8 mouse cellular contexts compared by ENCODE assay signal in the genomic region with DNA sequence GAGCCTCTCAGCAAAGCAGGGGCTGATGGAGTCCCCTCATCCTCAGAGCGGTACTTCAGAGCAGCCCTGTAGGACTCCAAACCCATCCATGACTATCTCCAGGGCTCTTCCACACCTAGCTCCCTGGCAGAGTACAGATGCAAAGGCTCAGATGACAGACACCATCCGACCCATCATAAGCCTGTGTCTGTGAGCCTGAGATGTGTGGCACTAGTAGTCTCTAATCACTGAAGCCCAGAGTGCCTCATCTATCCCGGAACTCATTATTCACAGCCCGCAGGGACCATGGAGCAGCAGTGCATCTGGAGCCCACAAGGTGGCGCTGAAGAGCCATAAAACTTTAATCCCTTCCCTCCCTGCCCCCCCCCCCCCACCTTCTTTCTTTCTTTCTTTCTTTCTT. TPM values are rescaled to one million over a fixed set of nuclear protein-coding genes. Genes with fewer than 3 reads are reported as not detected.
DNase-seq lines count a peak whose midpoint lies in the region; ATAC-seq lines count a peak whose summit lies in the region.
"Had no signal": no experiment of that assay in that cellular context is flagged by ENCODE, and none has a peak within 500 bp of the region (broad histone marks: within the 10 kb centered on the region; RNA-seq: fewer than 3 reads in every experiment).

No protein-coding gene starts in this region.

- no peak overlapping the region for H3K9ac ChIP-seq in intestine, embryonic 16.5 days (ENCODE audit: low read depth, low read length)
- H3K9ac ChIP-seq in midbrain, embryonic 14.5 days (replicated peaks; ENCODE audit: low read length) = no peak overlapping the region
- H3K9ac ChIP-seq: limb, embryonic 13.5 days had no signal

- H3K4me2 ChIP-seq in intestine, embryonic 16.5 days (ENCODE audit: low read depth, low read length) = no peak overlapping the region
- H3K4me2 ChIP-seq in midbrain, embryonic 14.5 days (ENCODE audit: low read length) = no peak overlapping the region
- H3K4me2 ChIP-seq: limb, embryonic 13.5 days had no signal

- H3K4me3 ChIP-seq in intestine, embryonic 16.5 days (ENCODE audit: low read length) = no peak overlapping the region
- H3K4me3 ChIP-seq in midbrain, embryonic 14.5 days (replicated peaks; ENCODE audit: low read depth, low read length) = no peak overlapping the region
- H3K4me3 ChIP-seq: limb, embryonic 13.5 days had no signal

- intact Hi-C loops in left cerebral cortex, postnatal 36 days (cut with DNase I) = loop anchor here (2.0 kb wide), 1 partner anchor 70 kb away; no protein-coding TSS in a partner anchor

- peak; percentile 88 to 92 for DNase-seq in cerebellum, postnatal 10 days
- peak; percentile 79 to 87 for DNase-seq in frontal cortex, postnatal 36 days (ENCODE audit: low spot score in 2 of 2)
- peak; percentile 63 to 76 for DNase-seq in left cerebral cortex, postnatal 36 days (ENCODE audit: low spot score in 2 of 2)
- peak; percentile 91 for DNase-seq in midbrain, embryonic 14.5 days
- DNase-seq in spleen, adult 18-20 months = peak; percentile 49 to 79

- ATAC-seq in activated CD4-positive, CD25-positive, alpha-beta regulatory T cell, adult 4 months = peak; percentile 47
- ATAC-seq in intestine, embryonic 16.5 days = peak; percentile 47; the same call in 1 of the 2 replicates
- no peak for ATAC-seq in midbrain, embryonic 14.5 days (ENCODE audit: low FRiP score, low TSS enrichment)

- H3K27ac ChIP-seq in intestine, embryonic 16.5 days (ENCODE audit: low read length) = no peak overlapping the region
- H3K27ac ChIP-seq in midbrain, embryonic 14.5 days (replicated peaks; ENCODE audit: low read depth, low read length) = no peak overlapping the region
- H3K27ac ChIP-seq: limb, embryonic 13.5 days had no signal

- H3K36me3 ChIP-seq in intestine, embryonic 16.5 days (ENCODE audit: control insufficient read depth, insufficient read depth, low read length) = no peaks in the 10 kb centered on the region
- H3K36me3 ChIP-seq in midbrain, embryonic 14.5 days (ENCODE audit: control insufficient read depth, insufficient read depth, low read length) = peaks cover 16% of the 10 kb centered on the region

- H3K9me3 ChIP-seq in intestine, embryonic 16.5 days (ENCODE audit: control insufficient read depth, low read length) = no peaks in the 10 kb centered on the region
- H3K9me3 ChIP-seq in midbrain, embryonic 14.5 days (ENCODE audit: control insufficient read depth, low read length) = no peaks in the 10 kb centered on the region
- H3K9me3 ChIP-seq: limb, embryonic 13.5 days had no signal

- no peaks in the 10 kb centered on the region; the same call in 1 of the 2 replicates for H3K27me3 ChIP-seq in intestine, embryonic 16.5 days (replicated peaks; ENCODE audit: control insufficient read depth, insufficient read depth, low read length)
- H3K27me3 ChIP-seq in midbrain, embryonic 14.5 days (ENCODE audit: control insufficient read depth, insufficient read depth, low read length) = no peaks in the 10 kb centered on the region

- H3K4me1 ChIP-seq in intestine, embryonic 16.5 days (ENCODE audit: control insufficient read depth, insufficient read depth, low read length) = no peaks in the 10 kb centered on the region
- H3K4me1 ChIP-seq in midbrain, embryonic 14.5 days (ENCODE audit: control insufficient read depth, insufficient read depth, low read length) = no peaks in the 10 kb centered on the region
- H3K4me1 ChIP-seq: limb, embryonic 13.5 days had no signal

- WGBS in intestine, embryonic 16.5 days = 20% methylated on average over 5 of the region's 5 CpGs
- 20% methylated on average over 5 of the region's 5 CpGs for WGBS in midbrain, embryonic 14.5 days

RNA-seq across cellular contexts. Expression of gene Meis3, which starts 17.4 kb away (rescaled TPM):
- polyA plus RNA-seq in activated CD4-positive, CD25-positive, alpha-beta regulatory T cell, adult 4 months (2017; shearing (Covaris generic)) = 10 to 100 TPM; 11.0 to 17.9 TPM
- polyA plus RNA-seq in intestine, embryonic 16.5 days (2015; fragmentation: Nextera tagmentation; extraction: Ambion mirVana) = 30.0 TPM in 2 replicates
- 10 to 100 TPM; 37.3 to 40.9 TPM for total RNA-seq in left cerebral cortex, postnatal 36 days (2021)
- 137 and 151 TPM in 2 replicates for polyA plus RNA-seq in midbrain, embryonic 14.5 days (2014; fragmentation: Nextera tagmentation; extraction: Ambion mirVana)

RNA-seq across cellular contexts. Expression of gene Dhx34, which starts 29.5 kb away (rescaled TPM):
- 10 to 100 TPM in 1 of 2 experiments, 1 to 10 TPM in 1; 7.0 to 10.9 TPM for polyA plus RNA-seq in activated CD4-positive, CD25-positive, alpha-beta regulatory T cell, adult 4 months (2017; shearing (Covaris generic))
- 27.2 and 29.8 TPM in 2 replicates for polyA plus RNA-seq in intestine, embryonic 16.5 days (2015; fragmentation: Nextera tagmentation; extraction: Ambion mirVana)
- total RNA-seq in left cerebral cortex, postnatal 36 days (2021) = 10 to 100 TPM; 11.2 to 13.1 TPM
- polyA plus RNA-seq in midbrain, embryonic 14.5 days (2014; fragmentation: Nextera tagmentation; extraction: Ambion mirVana) = 11.6 and 11.9 TPM in 2 replicates

RNA-seq across cellular contexts. Expression of gene C5ar2, which starts 51.6 kb away (rescaled TPM):
- polyA plus RNA-seq in activated CD4-positive, CD25-positive, alpha-beta regulatory T cell, adult 4 months (2017; shearing (Covaris generic)) = not detected
- 0.15 and 0.18 TPM in 2 replicates for polyA plus RNA-seq in intestine, embryonic 16.5 days (2015; fragmentation: Nextera tagmentation; extraction: Ambion mirVana)
- under 1 TPM; 0.61 to 0.74 TPM for total RNA-seq in left cerebral cortex, postnatal 36 days (2021)
- not detected in 2 replicates for polyA plus RNA-seq in midbrain, embryonic 14.5 days (2014; fragmentation: Nextera tagmentation; extraction: Ambion mirVana)
